Mouse (Mus musculus): ENCODE results near the gene Lifr.

DNA sequence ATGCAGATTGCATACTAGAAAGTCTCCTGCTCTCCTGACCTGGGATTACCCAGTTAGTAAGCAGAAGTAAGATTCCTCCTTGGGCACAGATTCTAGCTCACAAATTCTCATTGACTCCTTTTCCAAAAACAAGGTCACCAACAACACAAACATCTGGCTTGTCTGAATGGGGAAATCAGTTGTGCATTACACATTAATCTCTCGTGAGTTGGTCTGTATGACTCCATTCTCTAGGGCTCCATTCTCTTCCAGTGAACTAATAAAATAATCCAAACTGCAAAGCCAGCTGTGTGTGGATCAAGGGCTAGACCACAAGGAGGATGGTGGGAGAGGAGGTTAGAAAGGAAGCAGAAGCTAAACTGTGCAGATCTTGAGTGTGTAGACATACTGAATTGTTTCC is 25.8 kb downstream of the Lifr start:
- no peak for TF ChIP-seq EP300 (IDR thresholded peaks at IDR 0.05; ENCODE audit: low read depth)
- no peak for TF ChIP-seq CTCF (IDR thresholded peaks at IDR 0.05; ENCODE audit: low read depth)
